Mouse (Mus musculus) telencephalon, adult 2 months (tissue): ENCODE measurements around the gene Ube2e1.
"Not testable (repeated sequence)": the region's sequence is repeated elsewhere in the genome, so short reads cannot be mapped to it uniquely, and the experiment has no call there.

ENCODE experiments used
- DNase-seq: peaks from one replicate; pipeline ENCODE4 v3.0.0-alpha.2; 2011; ENCODE audit warnings: low read depth, low spot score

Gene Ube2e1

GRCm38 (mm10) chr14:18261203-18261602 lies 70.5 kb downstream of the Ube2e1 start:
- DNase-seq = no peak

GRCm38 (mm10) chr14:18242638-18243130 lies 89.0 kb downstream of the Ube2e1 start:
- DNase-seq = no peak

GRCm38 (mm10) chr14:18241786-18242185 lies 89.9 kb downstream of the Ube2e1 start:
- no peak for DNase-seq

- no peak for DNase-seq
These were observed 91.5 kb downstream of the Ube2e1 start for GRCm38 (mm10) chr14:18240132-18240531.

GRCm38 (mm10) chr14:18238750-18239731 lies 92.6 kb downstream of the Ube2e1 start, which contains the start of gene Nr1d2:
Nr1d2 (minus strand) TSS chr14:18239127.
- peak; percentile 97 for DNase-seq

GRCm38 (mm10) chr14:18238131-18238749 lies 93.4 kb downstream of the Ube2e1 start:
- DNase-seq = peak; percentile 76

- no peak for DNase-seq
These were observed 94.3 kb downstream of the Ube2e1 start for GRCm38 (mm10) chr14:18237381-18237780.

- not testable (repeated sequence) for DNase-seq
These were observed 95.0 kb downstream of the Ube2e1 start for GRCm38 (mm10) chr14:18236496-18237235.

- DNase-seq = no peak
These were observed 97.4 kb downstream of the Ube2e1 start for GRCm38 (mm10) chr14:18233981-18234960.

- no peak for DNase-seq
These were observed 98.6 kb downstream of the Ube2e1 start for GRCm38 (mm10) chr14:18233076-18233475.
